Mouse (Mus musculus) limb, embryonic 14.5 days (tissue): Measurements from ENCODE around the gene Gfm2. TPM values are rescaled to one million over a fixed set of nuclear protein-coding genes. Genes with fewer than 3 reads are reported as not detected.

Experiments used
- ATAC-seq: fragments of 200-750 bp; cut with Nextera tagmentation; 2 replicates; pipeline ENCODE4 v1.8.0; 2017; ENCODE audit warnings: low read depth, moderate number of reproducible peaks, moderate TSS enrichment; ENCODE audit not compliant: low FRiP score
- DNase-seq: peaks from one replicate; pipeline ENCODE4 v3.0.0-alpha.2; 2015; ENCODE audit warnings: low spot score
- H3K27ac ChIP-seq: fragments of 300-500 bp; sonication (generic); replicated peaks from 2 replicates; pipeline ENCODE4 v1.5.1; 2014; ENCODE audit warnings: low read depth, mild to moderate bottlenecking, low read length, moderate library complexity, mixed read lengths
- H3K27me3 ChIP-seq: fragments of 300-500 bp; sonication (generic); 2 replicates; pipeline ENCODE4 v1.6.1; 2014; ENCODE audit warnings: low read length, mixed read lengths; ENCODE audit not compliant: control insufficient read depth, insufficient read depth
- H3K36me3 ChIP-seq: fragments of 300-500 bp; sonication (generic); 2 replicates; pipeline ENCODE4 v1.6.1; 2014; ENCODE audit warnings: mild to moderate bottlenecking, low read length, moderate library complexity, mixed read lengths; ENCODE audit not compliant: control insufficient read depth, insufficient read depth
- H3K4me1 ChIP-seq: fragments of 300-500 bp; sonication (generic); 2 replicates; pipeline ENCODE4 v1.6.1; 2014; ENCODE audit warnings: antibody characterized with exemption, low read length, mixed read lengths; ENCODE audit not compliant: control insufficient read depth, insufficient read depth
- H3K4me2 ChIP-seq: fragments of 300-500 bp; sonication (generic); replicated peaks from 2 replicates; pipeline ENCODE4 v1.6.1; 2014; ENCODE audit warnings: low read depth, mild to moderate bottlenecking, low read length, moderate library complexity; ENCODE audit not compliant: severe bottlenecking
- H3K4me3 ChIP-seq: fragments of 300-500 bp; sonication (generic); replicated peaks from 2 replicates; pipeline ENCODE4 v1.5.1; 2014; ENCODE audit warnings: low read length
- H3K9ac ChIP-seq: fragments of 300-500 bp; sonication (generic); 2 replicates; pipeline ENCODE4 v1.6.1; 2014; ENCODE audit warnings: mild to moderate bottlenecking, low read depth, low read length, moderate library complexity; ENCODE audit not compliant: severe bottlenecking
- H3K9me3 ChIP-seq: fragments of 300-500 bp; sonication (generic); 2 replicates; pipeline ENCODE4 v1.6.1; 2016; ENCODE audit warnings: low read length; ENCODE audit not compliant: control insufficient read depth
- POLR2A ChIP-seq: fragments of 200-500 bp; IDR thresholded peaks from 2 replicates; pipeline ENCODE4 v1.8.0; 2012; ENCODE audit warnings: inconsistent platforms, mild to moderate bottlenecking, moderate library complexity, borderline replicate concordance; ENCODE audit not compliant: insufficient read depth, insufficient read length; ENCODE audit errors: extremely low read depth
- WGBS: fragments of 180-500 bp; shearing (Covaris S2); extraction: QIAGEN DNeasy Blood & Tissue Kit; methylation state at CpG from one replicate; pipeline ENCODE4 v1.1.7; 2014; 5-methylcytosine and 5-hydroxymethylcytosine counted together
- polyA plus RNA-seq, 2 experiments: library from polyadenylated mRNA; depleted of rRNA in 1 of 2; stranded (reverse) in 1 of 2; unstranded in 1 of 2; fragments of >200 nt; fragmentation: Nextera tagmentation in 1 of 2; extraction: Ambion mirVana in 1 of 2; gene quantifications; 2 replicates each; pipeline versions ENCODE4 v1.2.1 to v1.2.3; 2012 to 2014

Gene Gfm2
- polyA plus RNA-seq, 2 experiments, result 26.9 to 28.2 TPM

DNA sequence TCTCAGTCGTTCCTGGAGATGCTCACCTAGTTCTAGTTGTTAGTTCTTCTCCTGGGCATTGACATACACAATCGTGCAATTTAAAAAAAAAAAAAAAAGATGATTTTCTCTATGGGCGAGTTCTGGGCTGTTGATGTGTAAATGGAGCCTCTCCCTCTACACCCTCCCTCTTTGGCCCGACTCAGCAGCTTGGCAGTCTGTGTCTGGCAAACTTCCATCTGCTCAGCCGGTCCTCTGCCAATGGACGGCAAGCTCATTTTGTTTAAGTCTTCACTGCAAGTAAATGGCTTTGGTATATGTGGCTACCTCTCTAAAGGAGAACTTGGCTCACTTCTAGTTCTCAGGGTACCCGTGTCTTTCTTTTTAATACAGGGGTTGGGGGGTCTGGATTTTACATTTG lies 55.7 kb downstream of the Gfm2 start:
- H3K4me2 ChIP-seq, result no peak overlapping the region
- ATAC-seq (no peak), DNase-seq (peak; percentile 58)
- no peak for TF ChIP-seq POLR2A
- H3K9ac ChIP-seq, result no peak overlapping the region
- 48% methylated on average over 7 of the region's 7 CpGs for WGBS
- H3K9me3 ChIP-seq, result no peaks in the 10 kb centered on the region
- peaks cover 3% of the 10 kb centered on the region; the same call in 1 of the 2 replicates for H3K4me1 ChIP-seq
- H3K27ac ChIP-seq, result no peak overlapping the region
- H3K36me3 ChIP-seq, result no peaks in the 10 kb centered on the region
- no peaks in the 10 kb centered on the region for H3K27me3 ChIP-seq
- no peak overlapping the region for H3K4me3 ChIP-seq

DNA sequence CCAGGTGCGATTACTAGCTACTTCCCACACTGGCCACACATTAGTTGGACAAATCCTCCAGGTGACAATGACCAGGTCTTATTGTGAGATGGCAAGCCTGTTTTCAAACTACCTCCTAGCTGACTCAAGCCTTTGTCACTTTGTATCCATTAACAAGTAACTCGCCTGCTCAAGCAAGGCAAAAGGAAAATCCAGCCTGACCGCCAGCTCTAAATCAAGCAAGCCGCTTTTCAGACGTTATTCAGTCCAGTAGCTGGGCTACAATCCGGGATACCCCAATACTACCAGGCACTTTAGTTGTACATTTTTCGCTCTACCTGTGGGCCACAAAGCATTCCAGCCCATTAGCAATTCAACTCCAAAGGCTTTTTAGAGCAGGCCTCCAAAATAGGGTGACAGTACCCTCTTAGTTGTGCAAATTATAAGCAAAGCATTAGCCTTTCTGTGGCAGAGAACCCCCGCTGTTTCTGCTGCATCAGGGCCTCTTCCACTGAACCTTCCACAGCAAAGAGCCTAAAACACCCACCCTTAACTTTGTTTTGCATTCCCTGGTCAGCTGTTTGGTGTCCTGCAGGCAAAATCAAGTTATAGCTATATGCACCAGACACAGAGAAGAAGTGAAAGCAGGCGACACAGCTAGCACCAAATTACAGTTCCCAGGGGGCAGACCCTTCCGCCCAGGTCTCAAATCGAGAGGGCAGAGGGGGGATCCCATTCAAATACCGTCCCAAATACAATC lies 58.6 kb downstream of the Gfm2 start:
- H3K9me3 ChIP-seq, result no peaks in the 10 kb centered on the region
- no peak for DNase-seq
- no peak overlapping the region for H3K4me2 ChIP-seq
- 69% methylated on average over 12 of the region's 12 CpGs for WGBS
- ATAC-seq, result no peak
- TF ChIP-seq POLR2A, result no peak
- H3K4me3 ChIP-seq, result no peak overlapping the region
- no peaks in the 10 kb centered on the region for H3K36me3 ChIP-seq
- no peaks in the 10 kb centered on the region for H3K27me3 ChIP-seq
- peaks cover 3% of the 10 kb centered on the region; the same call in 1 of the 2 replicates for H3K4me1 ChIP-seq
- no peak overlapping the region for H3K9ac ChIP-seq
- no peak overlapping the region for H3K27ac ChIP-seq

DNA sequence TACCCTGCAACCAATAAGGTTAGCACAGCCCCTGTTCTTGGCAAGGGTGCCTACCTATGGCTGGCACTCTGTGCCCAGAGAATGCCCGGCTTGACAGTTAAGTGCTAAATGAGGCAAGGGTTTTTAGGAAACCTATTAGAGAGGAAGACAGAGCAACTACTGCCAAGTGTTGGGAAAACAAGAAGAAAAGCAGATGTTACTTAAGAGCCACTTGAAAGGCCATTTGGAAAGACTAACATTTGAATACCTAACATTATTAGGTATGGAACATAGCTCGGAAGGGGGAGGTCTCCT lies 59.1 kb downstream of the Gfm2 start:
- H3K4me3 ChIP-seq, result no peak overlapping the region
- no peak overlapping the region for H3K27ac ChIP-seq
- no peak for ATAC-seq
- DNase-seq, result no peak
- H3K4me1 ChIP-seq, result peaks cover 3% of the 10 kb centered on the region; the same call in 1 of the 2 replicates
- H3K9me3 ChIP-seq, result no peaks in the 10 kb centered on the region
- no peak overlapping the region for H3K4me2 ChIP-seq
- no peak overlapping the region for H3K9ac ChIP-seq
- no peaks in the 10 kb centered on the region for H3K36me3 ChIP-seq
- WGBS, result 78% methylated on average over 2 of the region's 2 CpGs
- TF ChIP-seq POLR2A, result no peak
- H3K27me3 ChIP-seq, result no peaks in the 10 kb centered on the region

DNA sequence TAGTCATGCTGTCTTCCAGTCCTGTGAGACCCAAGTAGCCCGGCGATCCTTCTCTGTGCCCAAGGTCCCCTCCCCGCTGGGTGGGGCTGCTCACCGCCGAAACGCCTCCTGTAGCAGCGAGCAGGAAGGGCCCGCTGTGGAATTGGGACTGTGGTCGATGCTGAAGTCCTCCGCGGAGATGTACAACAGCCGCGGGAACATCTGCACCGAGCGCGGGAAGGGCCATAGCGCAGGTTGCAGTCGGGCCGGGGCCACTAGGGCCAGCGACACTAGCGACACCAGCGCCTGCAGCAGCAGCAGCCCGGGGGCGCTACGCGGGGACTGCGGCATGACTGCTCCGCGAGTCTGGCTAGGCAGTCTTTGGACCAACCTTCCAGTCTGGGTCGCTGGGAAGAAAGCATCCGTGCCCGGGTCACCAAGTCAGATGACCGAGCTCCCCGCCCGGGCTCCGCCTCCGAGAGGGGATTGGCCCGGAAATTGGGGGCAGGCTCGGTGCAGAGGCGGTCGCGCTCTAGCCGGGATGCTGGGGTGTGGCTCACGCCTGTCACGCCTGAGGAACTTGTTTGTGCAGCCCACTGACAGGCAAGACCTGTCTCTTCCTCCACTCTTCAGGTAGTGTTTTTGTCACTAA lies 60.3 kb downstream of the Gfm2 start, which contains the start of gene Hexb:
Gene Hexb (minus strand): TSS at position 426 of the 631 bp plus-strand sequence.
- peak within 1 kb of the TSS; percentile 93 for H3K4me2 ChIP-seq
- H3K9me3 ChIP-seq, result no peaks in the 10 kb centered on the region
- WGBS, result 1% methylated on average over 42 of the region's 45 CpGs
- peak within 1 kb of the TSS; percentile 75 for H3K4me3 ChIP-seq
- no peaks in the 10 kb centered on the region for H3K27me3 ChIP-seq
- TF ChIP-seq POLR2A, result 0 out of 2 replicates have a peak, but pooled peaks have one; percentile 36
- peak within 1 kb of the TSS; percentile 69 for H3K9ac ChIP-seq
- DNase-seq (peak; percentile 82), ATAC-seq (peak; percentile 91)
- H3K36me3 ChIP-seq, result no peaks in the 10 kb centered on the region
- H3K27ac ChIP-seq, result peak within 1 kb of the TSS; percentile 58; the same call in 1 of the 2 replicates
- peaks cover 3% of the 10 kb centered on the region; the same call in 1 of the 2 replicates for H3K4me1 ChIP-seq

DNA sequence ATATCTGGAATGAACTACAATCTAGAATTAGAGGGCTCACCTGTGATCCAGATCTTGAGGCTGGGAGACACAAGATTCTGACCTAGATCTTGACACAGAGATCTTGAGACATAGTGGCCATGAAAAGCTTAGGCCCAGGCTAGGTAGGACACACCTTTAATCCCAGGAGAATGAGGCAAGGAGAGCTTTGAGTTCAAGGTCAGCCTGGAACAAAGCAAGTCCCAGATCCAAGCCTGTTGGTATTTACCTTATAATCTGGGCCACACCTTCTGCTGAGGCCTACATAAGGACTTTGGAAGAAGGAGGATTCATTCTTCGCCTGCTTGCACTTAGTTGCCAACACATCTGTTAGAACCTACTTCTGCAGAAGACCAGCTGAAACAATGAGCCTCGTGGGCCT lies 61.4 kb downstream of the Gfm2 start:
- no peak overlapping the region for H3K27ac ChIP-seq
- H3K4me2 ChIP-seq, result no peak overlapping the region
- no peaks in the 10 kb centered on the region for H3K9me3 ChIP-seq
- H3K9ac ChIP-seq, result no peak overlapping the region
- TF ChIP-seq POLR2A, result no peak
- ATAC-seq (no peak), DNase-seq (no peak)
- no peak overlapping the region for H3K4me3 ChIP-seq
- H3K27me3 ChIP-seq, result no peaks in the 10 kb centered on the region
- WGBS, result 78% methylated on average over 2 of the region's 2 CpGs
- H3K36me3 ChIP-seq, result no peaks in the 10 kb centered on the region
- no peaks in the 10 kb centered on the region for H3K4me1 ChIP-seq
